Mouse (Mus musculus): ENCODE results near the gene Kcnc1.

DNA sequence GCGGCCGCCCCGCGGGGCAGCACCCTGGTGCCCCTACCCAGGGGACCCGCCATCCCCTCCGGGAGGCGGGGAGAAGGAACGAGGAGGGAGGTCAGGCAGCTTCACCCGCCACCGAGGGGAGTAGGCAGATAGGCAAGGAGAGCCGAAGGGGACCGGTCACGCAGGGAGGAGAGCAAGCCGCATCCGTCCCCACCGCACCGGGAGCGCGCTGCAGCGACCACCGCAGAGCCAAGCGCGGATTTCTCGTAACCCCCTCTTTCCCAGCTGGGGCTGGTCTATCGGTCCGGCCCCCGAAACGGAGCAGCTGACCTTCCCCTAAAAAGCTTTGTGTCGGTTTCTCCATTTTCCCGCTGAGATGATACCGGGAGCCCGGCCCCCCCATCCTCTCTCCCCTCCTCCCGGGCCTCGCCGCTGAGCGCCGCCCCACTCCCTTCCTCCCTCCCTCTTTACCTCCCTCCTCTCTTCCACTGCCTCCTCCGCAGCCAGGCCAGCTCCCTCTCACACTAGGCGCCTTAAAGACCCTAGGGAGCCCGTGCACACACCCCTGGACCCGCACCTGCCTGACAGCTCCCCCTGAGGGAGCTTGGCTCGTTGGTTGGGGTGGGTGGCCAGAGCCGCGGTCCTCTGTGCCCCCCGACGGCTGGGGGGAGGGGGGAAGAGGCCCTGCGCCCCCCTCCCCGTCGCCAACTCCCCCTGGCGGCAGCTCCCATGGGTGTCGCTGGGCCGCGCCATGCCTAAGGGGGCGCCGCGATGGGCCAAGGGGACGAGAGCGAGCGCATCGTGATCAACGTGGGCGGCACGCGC lies 833 bp downstream of the Kcnc1 start:
- TF ChIP-seq CTCF (IDR thresholded peaks at IDR 0.05; ENCODE audit: insufficient read depth, low read depth, low read length) (peak; percentile 67), POLR2A (IDR thresholded peaks at IDR 0.05; ENCODE audit: insufficient read depth, low read depth, low read length) (no peak; the same call in 1 of the 2 replicates)

Data from olfactory bulb, adult 2 months (tissue).